Mouse (Mus musculus): Measurements from ENCODE around the gene Brinp3.

DNA sequence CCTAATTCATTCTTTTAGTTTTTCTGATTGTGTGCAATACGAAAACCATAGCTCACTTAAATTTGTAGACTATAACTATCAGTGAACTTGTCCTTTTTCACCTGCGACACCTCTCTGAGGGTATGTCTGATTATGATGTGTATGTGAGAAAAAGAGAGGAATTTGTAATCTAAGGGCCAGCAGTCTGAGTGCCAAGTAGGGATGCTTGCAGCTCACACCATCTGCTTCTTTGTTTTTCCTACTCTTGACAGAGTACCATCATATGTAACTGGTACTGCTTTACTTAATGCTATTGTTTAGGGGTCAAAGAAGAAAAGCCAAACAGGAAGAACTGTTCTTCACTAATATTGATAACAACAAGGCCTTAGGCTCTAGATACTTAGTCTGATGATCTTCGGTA is 307.3 kb downstream of the Brinp3 start:
- no peak for TF ChIP-seq CTCF (IDR thresholded peaks at IDR 0.05; ENCODE audit: low read depth, low read length)
- TF ChIP-seq POLR2A (IDR thresholded peaks at IDR 0.05; ENCODE audit: borderline replicate concordance, low read depth, low read length), result no peak

All from bone marrow macrophage, adult 2 months (primary cell).